In the genomic region with DNA sequence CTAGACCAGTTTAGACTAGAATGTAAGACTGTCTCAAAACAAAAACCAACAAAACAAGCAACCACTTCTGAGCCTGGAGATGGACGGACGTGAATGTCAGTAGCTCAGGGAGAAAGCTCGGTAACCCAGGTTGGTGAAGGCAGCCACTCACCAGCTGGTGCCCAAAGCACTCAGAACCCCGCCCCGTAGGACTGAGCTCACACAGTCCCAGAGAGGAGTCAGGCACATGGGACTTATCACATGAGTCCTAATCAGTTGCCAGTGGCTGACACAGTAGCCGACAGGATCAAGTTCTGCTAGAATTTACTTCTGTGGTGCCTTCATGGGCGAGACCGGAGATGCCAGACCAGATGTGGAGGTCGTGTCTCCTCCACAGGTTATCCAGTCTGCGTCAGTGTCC, we compare ENCODE assay signal across 22 mouse cellular contexts. TPM values are rescaled to one million over a fixed set of nuclear protein-coding genes. Genes with fewer than 3 reads are reported as not detected.
DNase-seq lines count a peak whose midpoint lies in the region; ATAC-seq and TF ChIP-seq lines count a peak whose summit lies in the region.
"Had no signal": no experiment of that assay in that cellular context is flagged by ENCODE, and none has a peak within 500 bp of the region (broad histone marks: within the 10 kb centered on the region; RNA-seq: fewer than 3 reads in every experiment).

No protein-coding gene starts in this region.

- peak; percentile 85 for ATAC-seq in megakaryocyte-erythroid progenitor cell, adult 5-6 weeks (replicated peaks; ENCODE audit: low FRiP score, low TSS enrichment, poor library complexity, severe bottlenecking)
- ATAC-seq: forebrain, embryonic 14.5 days; forebrain, embryonic 16.5 days had no signal

- peak; percentile 44 for DNase-seq in gastrocnemius, adult 2 months
- no peak for DNase-seq in gastrocnemius, postnatal 25 days
- DNase-seq in urinary bladder, adult 18-20 months (ENCODE audit: low spot score in 2 of 2): no peak
- no peak for DNase-seq in left cerebral cortex, adult 8-10 months (ENCODE audit: low spot score in 2 of 2)
- DNase-seq: adrenal gland, adult 2 months; adrenal gland, postnatal 10 days; adrenal gland, postnatal 25 days; cerebellum, adult 11 months; cerebellum, adult 18-20 months; cerebellum, adult 8-10 months; cerebellum, adult 9-11 months; cerebellum, postnatal 14 days; cerebellum, postnatal 36 days; embryo, embryonic 11 days had no signal

- TF ChIP-seq CTCF in gastrocnemius, adult 2 months (IDR thresholded peaks at IDR 0.05): no peak

- intact Hi-C loops in gastrocnemius, adult 2 months (cut with DNase I): no loop called here

- H3K4me3 ChIP-seq in gastrocnemius, adult 2 months: no peak overlapping the region
- H3K4me3 ChIP-seq: embryonic facial prominence, embryonic 13.5 days; embryonic facial prominence, embryonic 15.5 days; erythroblast, embryonic 14.5 days; forebrain, embryonic 10.5 days; forebrain, embryonic 12.5 days had no signal

- H3K27ac ChIP-seq in gastrocnemius, adult 2 months: no peak overlapping the region
- H3K27ac ChIP-seq: embryonic facial prominence, embryonic 13.5 days; embryonic facial prominence, embryonic 15.5 days; forebrain, embryonic 10.5 days; forebrain, embryonic 12.5 days had no signal

RNA-seq across cellular contexts. Expression of a gene that starts 10.6 kb away (rescaled TPM):
- 1 to 10 TPM; 7.7 to 9.1 TPM for total RNA-seq in gastrocnemius, adult 2 months (2021)
- 1 to 10 TPM; 6.8 to 7.7 TPM for total RNA-seq in gastrocnemius, postnatal 25 days (2021)
- total RNA-seq in megakaryocyte-erythroid progenitor cell, adult 5-6 weeks (2014; fragmentation: Nextera tagmentation): 18.0 and 20.9 TPM in 2 replicates
- 9.5 and 12.7 TPM in 2 replicates for total RNA-seq in megakaryocyte-erythroid progenitor cell, adult 5-6 weeks (2017)
- 10 to 100 TPM; 24.6 to 29.7 (median 27.8) TPM for total RNA-seq in left cerebral cortex, adult 8-10 months (2022)

RNA-seq across cellular contexts. Expression of a gene that starts 23.7 kb away (rescaled TPM):
- total RNA-seq in gastrocnemius, adult 2 months (2021): 10 to 100 TPM; 14.0 to 15.9 TPM
- 10 to 100 TPM; 10.1 to 16.5 TPM for total RNA-seq in gastrocnemius, postnatal 25 days (2021)
- 36.7 and 51.9 TPM in 2 replicates for total RNA-seq in megakaryocyte-erythroid progenitor cell, adult 5-6 weeks (2014; fragmentation: Nextera tagmentation)
- 19.1 and 19.3 TPM in 2 replicates for total RNA-seq in megakaryocyte-erythroid progenitor cell, adult 5-6 weeks (2017)
- total RNA-seq in left cerebral cortex, adult 8-10 months (2022): 10 to 100 TPM; 14.3 to 18.7 (median 16.2) TPM

RNA-seq across cellular contexts. Expression of a gene that starts 31.3 kb away (rescaled TPM):
- total RNA-seq in gastrocnemius, adult 2 months (2021): 100 to 1,000 TPM; 187 to 222 TPM
- total RNA-seq in gastrocnemius, postnatal 25 days (2021): 100 to 1,000 TPM; 174 to 185 TPM
- total RNA-seq in megakaryocyte-erythroid progenitor cell, adult 5-6 weeks (2014; fragmentation: Nextera tagmentation): 122 and 195 TPM in 2 replicates
- total RNA-seq in megakaryocyte-erythroid progenitor cell, adult 5-6 weeks (2017): 63.7 and 94.8 TPM in 2 replicates
- 100 to 1,000 TPM in 2 of 4 experiments, 10 to 100 TPM in 2; 97.1 to 133 (median 108) TPM for total RNA-seq in left cerebral cortex, adult 8-10 months (2022)

RNA-seq across cellular contexts. Expression of a gene that starts 43.9 kb away (rescaled TPM):
- total RNA-seq in gastrocnemius, adult 2 months (2021): 1 to 10 TPM; 5.2 to 8.6 TPM
- 1 to 10 TPM; 6.2 to 6.3 TPM for total RNA-seq in gastrocnemius, postnatal 25 days (2021)
- 2.8 and 4.8 TPM in 2 replicates for total RNA-seq in megakaryocyte-erythroid progenitor cell, adult 5-6 weeks (2014; fragmentation: Nextera tagmentation)
- total RNA-seq in megakaryocyte-erythroid progenitor cell, adult 5-6 weeks (2017): 3.3 and 3.7 TPM in 2 replicates
- 10 to 100 TPM; 12.9 to 13.8 (median 13.3) TPM for total RNA-seq in left cerebral cortex, adult 8-10 months (2022)
